Comparison of ENCODE assay signal across 20 mouse cellular contexts in genomic region chr2:79159336-79159735, GRCm38 (mm10).
"Had no signal": no experiment of that assay in that cellular context is flagged by ENCODE, and none has a peak within 500 bp of the region (broad histone marks: within the 10 kb centered on the region; RNA-seq: fewer than 3 reads in every experiment).

No protein-coding gene starts in this region.

- H3K9me3 ChIP-seq: liver, embryonic 13.5 days; liver, embryonic 15.5 days; lung, embryonic 15.5 days; midbrain, embryonic 12.5 days; neural tube, embryonic 12.5 days had no signal

- H3K4me3 ChIP-seq: liver, embryonic 13.5 days; liver, embryonic 15.5 days; lung, embryonic 15.5 days; megakaryocyte, embryonic 14.5 days; midbrain, embryonic 12.5 days; neural tube, embryonic 12.5 days had no signal

- DNase-seq: liver, embryonic 13.5 days; liver, postnatal 0 days; lung, adult 2 months; lung, postnatal 14 days; lung, postnatal 36 days; midbrain, embryonic 14.5 days; right cerebral cortex, postnatal 25 days; right cerebral cortex, postnatal 4 days; spleen, adult 18-20 months; thymus, adult 18-20 months; thymus, postnatal 14 days; thymus, postnatal 36 days had no signal

- H3K4me2 ChIP-seq: liver, embryonic 13.5 days; liver, embryonic 15.5 days; lung, embryonic 15.5 days; midbrain, embryonic 12.5 days; neural tube, embryonic 12.5 days had no signal

- H3K9ac ChIP-seq: liver, embryonic 13.5 days; liver, embryonic 15.5 days; liver, postnatal 0 days; lung, embryonic 15.5 days; midbrain, embryonic 12.5 days; neural tube, embryonic 12.5 days had no signal

- H3K4me1 ChIP-seq: liver, embryonic 13.5 days; liver, embryonic 15.5 days; lung, embryonic 15.5 days; midbrain, embryonic 12.5 days; neural tube, embryonic 12.5 days had no signal

- H3K27ac ChIP-seq: liver, embryonic 13.5 days; liver, embryonic 15.5 days; lung, embryonic 15.5 days; macrophage; midbrain, embryonic 12.5 days; neural tube, embryonic 12.5 days had no signal

- H3K27me3 ChIP-seq: liver, embryonic 13.5 days; liver, embryonic 15.5 days; lung, embryonic 15.5 days; megakaryocyte, embryonic 14.5 days; midbrain, embryonic 12.5 days; neural tube, embryonic 12.5 days had no signal

- H3K36me3 ChIP-seq: liver, embryonic 13.5 days; liver, embryonic 15.5 days; lung, embryonic 15.5 days; midbrain, embryonic 12.5 days; neural tube, embryonic 12.5 days had no signal

- ATAC-seq: liver, postnatal 0 days; lung, postnatal 0 days; midbrain, embryonic 16.5 days had no signal
